8 mouse cellular contexts compared by ENCODE assay signal in the genomic region with DNA sequence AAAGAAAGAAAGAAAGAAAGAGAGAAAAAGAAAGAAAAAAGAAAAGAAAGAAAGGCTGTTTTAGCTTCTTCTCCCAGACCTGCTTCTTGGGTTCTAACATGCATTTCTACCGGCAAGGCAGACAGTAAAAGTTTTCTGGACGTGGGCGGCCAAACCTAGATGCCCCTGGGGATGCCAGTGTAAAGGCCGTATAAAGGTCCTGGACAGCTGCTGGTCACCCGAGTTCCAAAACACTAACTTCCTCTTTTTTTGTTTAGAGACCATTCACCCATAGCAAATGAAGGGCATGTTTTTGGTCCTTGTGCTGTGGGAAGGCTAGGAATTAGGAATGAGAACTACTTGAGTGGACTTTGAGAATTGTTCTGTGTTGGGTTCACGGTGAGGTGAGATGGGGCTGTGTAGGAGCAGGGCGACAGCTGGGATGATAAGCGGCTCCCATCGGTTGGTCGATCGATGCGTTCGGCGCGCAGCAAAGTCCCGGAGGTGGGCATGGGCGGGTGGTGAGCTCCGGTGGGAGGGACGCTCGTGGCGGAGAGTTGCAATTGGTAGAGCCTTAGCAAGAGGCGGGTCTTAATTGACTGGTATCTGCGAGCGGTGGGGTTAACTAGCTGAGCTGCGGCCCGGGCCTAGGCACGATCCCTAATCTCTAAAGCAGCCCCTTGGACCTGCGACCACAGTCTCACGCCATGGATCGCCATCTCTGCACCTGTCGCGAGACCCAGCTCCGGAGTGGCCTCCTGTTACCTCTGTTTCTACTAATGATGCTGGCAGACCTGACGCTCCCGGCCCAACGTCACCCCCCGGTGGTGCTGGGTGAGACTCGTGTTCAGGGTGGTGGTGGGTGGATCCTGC. TPM values are rescaled to one million over a fixed set of nuclear protein-coding genes. Genes with fewer than 3 reads are reported as not detected.
DNase-seq lines count a peak whose midpoint lies in the region; ATAC-seq lines count a peak whose summit lies in the region.

Gene Pla2g15, plus strand, starts transcription at position 599 of the 852 bp plus-strand sequence.

- WGBS in hindbrain, embryonic 15.5 days, result 2% methylated on average over 38 of the region's 38 CpGs

- H3K36me3 ChIP-seq in hindbrain, embryonic 15.5 days, result peaks cover 5% of the 10 kb centered on the region

- H3K27ac ChIP-seq in hindbrain, embryonic 15.5 days (replicated peaks), result peak within 1 kb of the TSS; percentile 75

- peak within 1 kb of the TSS; percentile 78 for H3K4me2 ChIP-seq in hindbrain, embryonic 15.5 days

- H3K4me3 ChIP-seq in hindbrain, embryonic 15.5 days, result peak within 1 kb of the TSS; percentile 90

- peak; percentile 98 for ATAC-seq in hindbrain, embryonic 15.5 days (ENCODE audit: low FRiP score, low read depth)

- H3K9ac ChIP-seq in hindbrain, embryonic 15.5 days, result peak within 1 kb of the TSS; percentile 85

- H3K27me3 ChIP-seq in hindbrain, embryonic 15.5 days, result no peaks in the 10 kb centered on the region

- DNase-seq in ZHBTc4 (ENCODE audit: low read depth, low spot score), result peak; percentile 97
- DNase-seq in cerebellum, postnatal 4 days (ENCODE audit: low spot score in 2 of 2), result peak; percentile 69 to 89
- DNase-seq in gastrocnemius, adult 18-20 months (ENCODE audit: low spot score), result peak; percentile 93
- peak; percentile 92 to 94 for DNase-seq in left cerebral cortex, adult 18-20 months (ENCODE audit: low spot score in 2 of 2)
- DNase-seq in lung, postnatal 4 days, result peak; percentile 94 to 95
- DNase-seq in retina, postnatal 1 day, result peak; percentile 96
- DNase-seq in thymus, postnatal 4 days, result peak; percentile 94

- no peaks in the 10 kb centered on the region for H3K9me3 ChIP-seq in hindbrain, embryonic 15.5 days

- peaks cover 19% of the 10 kb centered on the region for H3K4me1 ChIP-seq in hindbrain, embryonic 15.5 days (replicated peaks)

RNA-seq across cellular contexts. Expression of gene Pla2g15, which starts in this region (rescaled TPM):
- total RNA-seq in gastrocnemius, adult 18-20 months (2021), result 1 to 10 TPM; 3.4 to 5.7 TPM
- polyA plus RNA-seq in hindbrain, embryonic 15.5 days (2015; fragmentation: Nextera tagmentation; extraction: Ambion mirVana), result 23.8 and 24.0 TPM in 2 replicates
- 10 to 100 TPM; 25.8 to 28.3 TPM for total RNA-seq in left cerebral cortex, adult 18-20 months (2021)

Comparison
In these comparisons a context has a peak if more than half of its experiments do, and no peak if none do; other contexts are left out.
1. Peak in every context shown above with its lines: DNase-seq, ATAC-seq, H3K4me3 ChIP-seq and H3K27ac ChIP-seq.
2. RNA of gene Pla2g15 (total RNA-seq): 25.8 to 28.3 TPM in left cerebral cortex, adult 18-20 months; 3.4 to 5.7 TPM in gastrocnemius, adult 18-20 months; every median in the first group is over 4 times any median in the second.